Mouse (Mus musculus): Measurements from ENCODE around the gene Stab2. TPM values are rescaled to one million over a fixed set of nuclear protein-coding genes. Genes with fewer than 3 reads are reported as not detected.

Stab2 gene
- 0.18 and 0.29 TPM in 2 replicates for polyA plus RNA-seq (2014; fragmentation: Nextera tagmentation; extraction: Ambion mirVana)

- DNase-seq (ENCODE audit: low spot score), result no peak
- H3K4me2 ChIP-seq (ENCODE audit: low read depth, low read length), result no peak within 1 kb of the TSS
- H3K36me3 ChIP-seq (replicated peaks; ENCODE audit: control insufficient read depth, insufficient read depth, low read depth, low read length), result no peaks in the 10 kb centered on the region
- no peaks in the 10 kb centered on the region for H3K9me3 ChIP-seq (replicated peaks; ENCODE audit: control insufficient read depth, low read length)
- no peak within 1 kb of the TSS for H3K9ac ChIP-seq (replicated peaks; ENCODE audit: low read length)
- H3K27me3 ChIP-seq (ENCODE audit: control insufficient read depth, insufficient read depth, low read length), result no peaks in the 10 kb centered on the region
- no peak for ATAC-seq (replicated peaks; ENCODE audit: insufficient number of reproducible peaks, low FRiP score, low TSS enrichment, low read depth)
- H3K4me3 ChIP-seq (ENCODE audit: low read depth, low read length), result no peak within 1 kb of the TSS
- no peaks in the 10 kb centered on the region for H3K4me1 ChIP-seq (ENCODE audit: control insufficient read depth, insufficient read depth, low read length)
- 64% methylated on average over 8 of the region's 8 CpGs for WGBS
- H3K27ac ChIP-seq (replicated peaks; ENCODE audit: low read depth, low read length), result no peak within 1 kb of the TSS
These were observed at the start of gene Stab2 for GRCm38 (mm10) chr10:87007385-87008214. Gene Stab2, minus strand, starts transcription at chr10:87008025.

- H3K9ac ChIP-seq (replicated peaks; ENCODE audit: low read length), result no peak overlapping the region
- no peak for ATAC-seq (replicated peaks; ENCODE audit: insufficient number of reproducible peaks, low FRiP score, low TSS enrichment, low read depth)
- no peaks in the 10 kb centered on the region for H3K27me3 ChIP-seq (ENCODE audit: control insufficient read depth, insufficient read depth, low read length)
- no peak overlapping the region for H3K4me3 ChIP-seq (ENCODE audit: low read depth, low read length)
- no peaks in the 10 kb centered on the region for H3K36me3 ChIP-seq (replicated peaks; ENCODE audit: control insufficient read depth, insufficient read depth, low read depth, low read length)
- H3K9me3 ChIP-seq (replicated peaks; ENCODE audit: control insufficient read depth, low read length), result no peaks in the 10 kb centered on the region
- no peak overlapping the region for H3K4me2 ChIP-seq (ENCODE audit: low read depth, low read length)
- H3K27ac ChIP-seq (replicated peaks; ENCODE audit: low read depth, low read length), result no peak overlapping the region
- DNase-seq (ENCODE audit: low spot score), result no peak
- H3K4me1 ChIP-seq (ENCODE audit: control insufficient read depth, insufficient read depth, low read length), result no peaks in the 10 kb centered on the region
- 75% methylated on average over 4 of the region's 4 CpGs for WGBS
These were observed 43.9 kb upstream of the Stab2 start for GRCm38 (mm10) chr10:87051714-87052113.

GRCm38 (mm10) chr10:87049179-87049578 lies 41.4 kb upstream of the Stab2 start:
- WGBS, result 72% methylated on average over 3 of the region's 3 CpGs
- no peaks in the 10 kb centered on the region for H3K27me3 ChIP-seq (ENCODE audit: control insufficient read depth, insufficient read depth, low read length)
- ATAC-seq (replicated peaks; ENCODE audit: insufficient number of reproducible peaks, low FRiP score, low TSS enrichment, low read depth) (no peak), DNase-seq (ENCODE audit: low spot score) (no peak)
- H3K36me3 ChIP-seq (replicated peaks; ENCODE audit: control insufficient read depth, insufficient read depth, low read depth, low read length), result no peaks in the 10 kb centered on the region
- no peak overlapping the region for H3K9ac ChIP-seq (replicated peaks; ENCODE audit: low read length)
- no peak overlapping the region for H3K4me2 ChIP-seq (ENCODE audit: low read depth, low read length)
- no peaks in the 10 kb centered on the region for H3K9me3 ChIP-seq (replicated peaks; ENCODE audit: control insufficient read depth, low read length)
- no peaks in the 10 kb centered on the region for H3K4me1 ChIP-seq (ENCODE audit: control insufficient read depth, insufficient read depth, low read length)
- no peak overlapping the region for H3K4me3 ChIP-seq (ENCODE audit: low read depth, low read length)
- no peak overlapping the region for H3K27ac ChIP-seq (replicated peaks; ENCODE audit: low read depth, low read length)

- Histone ChIP-seq H3K4me1 (ENCODE audit: control insufficient read depth, insufficient read depth, low read length) (no peaks in the 10 kb centered on the region), H3K4me3 (ENCODE audit: low read depth, low read length) (no peak overlapping the region), H3K27me3 (ENCODE audit: control insufficient read depth, insufficient read depth, low read length) (no peaks in the 10 kb centered on the region), H3K4me2 (ENCODE audit: low read depth, low read length) (no peak overlapping the region), H3K36me3 (replicated peaks; ENCODE audit: control insufficient read depth, insufficient read depth, low read depth, low read length) (no peaks in the 10 kb centered on the region), H3K9ac (replicated peaks; ENCODE audit: low read length) (no peak overlapping the region), H3K9me3 (replicated peaks; ENCODE audit: control insufficient read depth, low read length) (no peaks in the 10 kb centered on the region), H3K27ac (replicated peaks; ENCODE audit: low read depth, low read length) (no peak overlapping the region)
- peak; percentile 10 for DNase-seq (ENCODE audit: low spot score)
- 88% methylated on average over 10 of the region's 10 CpGs for WGBS
- ATAC-seq (replicated peaks; ENCODE audit: insufficient number of reproducible peaks, low FRiP score, low TSS enrichment, low read depth), result no peak
These were observed 39.2 kb upstream of the Stab2 start for GRCm38 (mm10) chr10:87046931-87047468.

- ATAC-seq (replicated peaks; ENCODE audit: insufficient number of reproducible peaks, low FRiP score, low TSS enrichment, low read depth), result no peak
- no peaks in the 10 kb centered on the region for H3K36me3 ChIP-seq (replicated peaks; ENCODE audit: control insufficient read depth, insufficient read depth, low read depth, low read length)
- no peak for DNase-seq (ENCODE audit: low spot score)
- no peaks in the 10 kb centered on the region for H3K27me3 ChIP-seq (ENCODE audit: control insufficient read depth, insufficient read depth, low read length)
- no peaks in the 10 kb centered on the region for H3K4me1 ChIP-seq (ENCODE audit: control insufficient read depth, insufficient read depth, low read length)
- no peak overlapping the region for H3K9ac ChIP-seq (replicated peaks; ENCODE audit: low read length)
- 45% methylated on average over 6 of the region's 6 CpGs for WGBS
- no peak overlapping the region for H3K27ac ChIP-seq (replicated peaks; ENCODE audit: low read depth, low read length)
- H3K9me3 ChIP-seq (replicated peaks; ENCODE audit: control insufficient read depth, low read length), result no peaks in the 10 kb centered on the region
- H3K4me2 ChIP-seq (ENCODE audit: low read depth, low read length), result no peak overlapping the region
- no peak overlapping the region for H3K4me3 ChIP-seq (ENCODE audit: low read depth, low read length)
These were observed 38.6 kb upstream of the Stab2 start for GRCm38 (mm10) chr10:87046469-87046868.

- Histone ChIP-seq H3K4me1 (ENCODE audit: control insufficient read depth, insufficient read depth, low read length) (no peaks in the 10 kb centered on the region), H3K27ac (replicated peaks; ENCODE audit: low read depth, low read length) (no peak overlapping the region), H3K27me3 (ENCODE audit: control insufficient read depth, insufficient read depth, low read length) (no peaks in the 10 kb centered on the region), H3K9me3 (replicated peaks; ENCODE audit: control insufficient read depth, low read length) (no peaks in the 10 kb centered on the region), H3K4me3 (ENCODE audit: low read depth, low read length) (no peak overlapping the region), H3K36me3 (replicated peaks; ENCODE audit: control insufficient read depth, insufficient read depth, low read depth, low read length) (no peaks in the 10 kb centered on the region), H3K4me2 (ENCODE audit: low read depth, low read length) (no peak overlapping the region), H3K9ac (replicated peaks; ENCODE audit: low read length) (no peak overlapping the region)
- WGBS, result 70% methylated on average over 3 of the region's 3 CpGs
- DNase-seq (ENCODE audit: low spot score) (no peak), ATAC-seq (replicated peaks; ENCODE audit: insufficient number of reproducible peaks, low FRiP score, low TSS enrichment, low read depth) (no peak)
These were observed 37.4 kb upstream of the Stab2 start for GRCm38 (mm10) chr10:87045273-87045672.

GRCm38 (mm10) chr10:87041265-87041664 lies 33.4 kb upstream of the Stab2 start:
- H3K9ac ChIP-seq (replicated peaks; ENCODE audit: low read length), result no peak overlapping the region
- no peak overlapping the region for H3K4me3 ChIP-seq (ENCODE audit: low read depth, low read length)
- H3K4me1 ChIP-seq (ENCODE audit: control insufficient read depth, insufficient read depth, low read length), result no peaks in the 10 kb centered on the region
- no peaks in the 10 kb centered on the region for H3K27me3 ChIP-seq (ENCODE audit: control insufficient read depth, insufficient read depth, low read length)
- no peak for ATAC-seq (replicated peaks; ENCODE audit: insufficient number of reproducible peaks, low FRiP score, low TSS enrichment, low read depth)
- 78% methylated on average over 7 of the region's 7 CpGs for WGBS
- H3K36me3 ChIP-seq (replicated peaks; ENCODE audit: control insufficient read depth, insufficient read depth, low read depth, low read length), result no peaks in the 10 kb centered on the region
- H3K4me2 ChIP-seq (ENCODE audit: low read depth, low read length), result no peak overlapping the region
- H3K27ac ChIP-seq (replicated peaks; ENCODE audit: low read depth, low read length), result no peak overlapping the region
- no peak for DNase-seq (ENCODE audit: low spot score)
- H3K9me3 ChIP-seq (replicated peaks; ENCODE audit: control insufficient read depth, low read length), result no peaks in the 10 kb centered on the region

- ATAC-seq (replicated peaks; ENCODE audit: insufficient number of reproducible peaks, low FRiP score, low TSS enrichment, low read depth), result no peak
- no peak for DNase-seq (ENCODE audit: low spot score)
- no peak overlapping the region for H3K9ac ChIP-seq (replicated peaks; ENCODE audit: low read length)
- H3K4me3 ChIP-seq (ENCODE audit: low read depth, low read length), result no peak overlapping the region
- no peak overlapping the region for H3K27ac ChIP-seq (replicated peaks; ENCODE audit: low read depth, low read length)
- WGBS, result 89% methylated on average over 3 of the region's 3 CpGs
- H3K27me3 ChIP-seq (ENCODE audit: control insufficient read depth, insufficient read depth, low read length), result no peaks in the 10 kb centered on the region
- H3K4me1 ChIP-seq (ENCODE audit: control insufficient read depth, insufficient read depth, low read length), result no peaks in the 10 kb centered on the region
- no peaks in the 10 kb centered on the region for H3K9me3 ChIP-seq (replicated peaks; ENCODE audit: control insufficient read depth, low read length)
- H3K36me3 ChIP-seq (replicated peaks; ENCODE audit: control insufficient read depth, insufficient read depth, low read depth, low read length), result no peaks in the 10 kb centered on the region
- no peak overlapping the region for H3K4me2 ChIP-seq (ENCODE audit: low read depth, low read length)
These were observed 32.0 kb upstream of the Stab2 start for GRCm38 (mm10) chr10:87039800-87040199.

Measured in embryonic facial prominence, embryonic 11.5 days (tissue).